Mouse (Mus musculus) neural tube, embryonic 12.5 days (tissue): ENCODE data around the gene Fbxo48. TPM values are rescaled to one million over a fixed set of nuclear protein-coding genes. Genes with fewer than 3 reads are reported as not detected.
A peak's percentile ranks its signal among the peaks of the same experiment; 100 is the strongest.

ENCODE experiments used
- ATAC-seq: fragments of 200-750 bp; cut with Nextera tagmentation; 2 replicates; pipeline ENCODE4 v1.8.0; 2017; ENCODE audit warnings: low read depth, mild to moderate bottlenecking, moderate TSS enrichment, moderate library complexity; ENCODE audit not compliant: low FRiP score
- H3K27ac ChIP-seq: fragments of 300-500 bp; sonication (generic); 2 replicates; pipeline ENCODE4 v1.5.1; 2016
- H3K27me3 ChIP-seq: fragments of 300-500 bp; sonication (generic); replicated peaks from 2 replicates; pipeline ENCODE4 v1.6.1; 2016; ENCODE audit warnings: mild to moderate bottlenecking
- H3K36me3 ChIP-seq: fragments of 300-500 bp; sonication (generic); 2 replicates; pipeline ENCODE4 v1.6.1; 2016; ENCODE audit warnings: mild to moderate bottlenecking
- H3K4me1 ChIP-seq: fragments of 300-500 bp; sonication (generic); 2 replicates; pipeline ENCODE4 v1.6.1; 2016
- H3K4me2 ChIP-seq: fragments of 300-500 bp; sonication (generic); replicated peaks from 2 replicates; pipeline ENCODE4 v1.6.1; 2016; ENCODE audit warnings: mild to moderate bottlenecking
- H3K4me3 ChIP-seq: fragments of 300-500 bp; sonication (generic); 2 replicates; pipeline ENCODE4 v1.5.1; 2016
- H3K9ac ChIP-seq: fragments of 300-500 bp; sonication (generic); 2 replicates; pipeline ENCODE4 v1.6.1; 2016; ENCODE audit warnings: mild to moderate bottlenecking
- H3K9me3 ChIP-seq: fragments of 300-500 bp; sonication (generic); 2 replicates; pipeline ENCODE4 v1.6.1; 2016; ENCODE audit warnings: mild to moderate bottlenecking
- WGBS: fragments of 180-500 bp; shearing (Covaris S2); methylation state at CpG from one replicate; pipeline ENCODE4 v1.1.7; 2016; 5-methylcytosine and 5-hydroxymethylcytosine counted together
- polyA plus RNA-seq: library from polyadenylated mRNA; unstranded; fragments of >200 nt; fragmentation: Nextera tagmentation; extraction: Ambion mirVana; gene quantifications from 2 replicates; pipeline ENCODE4 v1.2.1, GENCODE M21; 2016

Fbxo48 gene
- polyA plus RNA-seq, 1 experiment from 2014 or later = 1.6 TPM

DNA sequence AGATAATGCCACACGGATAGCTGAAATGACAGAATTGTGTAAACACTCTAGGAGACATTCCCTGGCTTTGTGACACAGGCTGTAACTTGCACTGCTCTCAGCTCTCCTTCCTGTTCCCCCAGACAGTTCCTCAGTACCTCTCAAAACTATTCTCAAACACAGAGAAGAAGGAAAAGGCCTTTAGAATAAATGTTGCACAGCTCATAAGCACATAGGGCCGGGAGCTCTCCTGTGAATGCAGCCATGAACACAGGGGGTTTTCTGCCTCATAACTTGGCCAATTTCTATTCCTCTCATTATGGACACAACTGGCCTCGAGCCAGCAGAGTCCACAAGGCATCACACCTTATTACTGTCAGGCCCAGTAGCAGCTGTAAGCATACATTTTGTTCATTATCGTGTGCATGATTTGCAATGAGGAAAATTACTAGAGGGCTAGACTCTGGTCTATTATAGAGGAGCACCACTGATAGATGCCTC is 9.2 kb upstream of the Fbxo48 start:
- no peak overlapping the region for H3K27ac ChIP-seq
- no peaks in the 10 kb centered on the region for H3K9me3 ChIP-seq
- H3K9ac ChIP-seq = no peak overlapping the region

DNA sequence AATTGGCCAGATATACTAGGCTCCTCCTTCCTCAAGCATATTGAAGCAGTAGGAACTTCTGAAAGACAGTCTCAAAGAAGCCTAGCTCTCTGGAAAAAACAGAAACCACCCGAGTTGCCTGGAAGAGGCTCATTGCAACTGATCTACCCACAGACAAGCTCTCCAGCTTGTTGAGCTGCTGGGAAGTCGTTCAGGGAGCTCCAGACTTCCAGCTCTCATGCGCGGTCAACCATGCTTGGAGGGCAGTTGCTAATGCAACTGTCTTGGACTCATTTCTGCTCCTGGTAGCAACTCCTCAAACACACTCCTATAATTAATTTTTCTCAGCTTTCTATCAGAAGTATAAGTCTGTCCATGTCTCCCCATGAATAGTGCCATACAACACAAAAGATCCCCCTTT is 8.2 kb upstream of the Fbxo48 start:
- H3K9ac ChIP-seq = no peak overlapping the region
- H3K36me3 ChIP-seq = no peaks in the 10 kb centered on the region
- no peak overlapping the region for H3K27ac ChIP-seq
- H3K4me1 ChIP-seq = no peaks in the 10 kb centered on the region
- WGBS = 86% methylated on average over 4 of the region's 4 CpGs
- H3K4me2 ChIP-seq = no peak overlapping the region
- no peak overlapping the region for H3K4me3 ChIP-seq
- no peak for ATAC-seq
- no peaks in the 10 kb centered on the region for H3K27me3 ChIP-seq
- H3K9me3 ChIP-seq = no peaks in the 10 kb centered on the region

More for the DNA sequence above, 9.2 kb upstream of the Fbxo48 start:
- H3K4me3 ChIP-seq = no peak overlapping the region
- 64% methylated on average over 4 of the region's 4 CpGs for WGBS
- peak; percentile 54; the same call in 1 of the 2 replicates for ATAC-seq
- no peak overlapping the region for H3K4me2 ChIP-seq
- no peaks in the 10 kb centered on the region for H3K4me1 ChIP-seq
- no peaks in the 10 kb centered on the region for H3K36me3 ChIP-seq
- no peaks in the 10 kb centered on the region for H3K27me3 ChIP-seq

DNA sequence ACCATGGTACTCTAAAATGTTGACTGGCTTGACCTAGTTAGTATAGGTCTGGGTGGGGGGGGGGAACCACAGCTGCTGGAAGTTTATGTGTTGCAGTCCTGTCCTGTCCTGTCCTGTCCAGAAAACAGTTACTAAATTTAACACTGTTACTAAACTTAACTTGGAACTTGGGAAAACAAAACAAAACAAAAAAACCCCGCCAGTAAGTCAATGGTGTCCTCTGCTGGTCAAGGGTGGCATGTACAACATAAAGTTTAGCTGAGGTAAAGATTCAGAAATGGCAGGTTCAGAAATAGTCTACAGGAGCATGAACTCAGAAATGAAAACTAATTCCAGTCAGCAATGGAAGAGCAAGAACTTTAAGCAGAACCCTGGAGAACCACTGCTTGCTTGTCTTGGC is 2.4 kb upstream of the Fbxo48 start:
- 47% methylated on average over 1 of the region's 1 CpGs for WGBS
- H3K4me1 ChIP-seq = peaks cover 7% of the 10 kb centered on the region; the same call in 1 of the 2 replicates
- no peak for ATAC-seq

DNA sequence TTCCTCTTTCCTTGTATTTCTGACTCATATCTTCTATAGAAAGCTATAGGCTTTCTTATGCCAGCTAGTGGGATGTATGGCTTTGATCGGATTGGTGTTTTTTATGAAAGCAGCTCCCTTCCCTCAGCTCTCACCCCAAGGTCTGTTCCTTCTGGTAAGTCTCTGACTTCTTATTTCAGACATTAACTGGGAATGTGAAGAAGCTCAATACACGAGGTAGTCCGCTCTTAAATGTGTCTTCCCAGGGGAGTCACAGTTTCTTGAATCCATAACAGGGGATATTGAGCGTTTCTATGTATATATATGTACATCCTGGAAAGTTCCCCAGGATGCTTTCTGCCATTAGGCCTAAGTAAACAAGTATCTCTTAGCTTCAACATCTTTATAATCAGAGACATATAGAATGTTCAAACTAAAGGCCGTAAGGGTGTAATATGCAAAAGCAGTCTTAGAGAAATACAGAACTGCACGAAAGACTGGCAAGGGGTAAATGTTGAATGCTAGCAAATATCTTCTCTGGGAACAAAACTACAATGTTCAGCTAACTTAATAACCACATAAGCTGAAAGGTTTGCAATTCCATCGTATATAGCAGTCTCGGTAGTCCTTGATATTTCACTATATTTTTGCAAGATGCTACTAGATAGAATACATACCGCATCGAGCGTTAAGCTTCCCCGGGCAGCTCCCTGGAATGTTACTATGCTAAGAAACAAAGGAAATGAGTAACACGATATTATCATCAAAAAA is 774 bp upstream of the Fbxo48 start:
- H3K4me2 ChIP-seq = peak overlapping the region; percentile 89
- H3K9ac ChIP-seq = peak overlapping the region; percentile 14; the same call in 1 of the 2 replicates
- no peaks in the 10 kb centered on the region for H3K36me3 ChIP-seq
- H3K4me3 ChIP-seq = peak overlapping the region; percentile 70
- 54% methylated on average over 13 of the region's 13 CpGs for WGBS
- no peaks in the 10 kb centered on the region for H3K9me3 ChIP-seq
- ATAC-seq = no peak
- H3K27me3 ChIP-seq = no peaks in the 10 kb centered on the region
- H3K4me1 ChIP-seq = peaks cover 7% of the 10 kb centered on the region; the same call in 1 of the 2 replicates
- no peak overlapping the region for H3K27ac ChIP-seq

More for the DNA sequence above, 2.4 kb upstream of the Fbxo48 start:
- H3K9me3 ChIP-seq = no peaks in the 10 kb centered on the region
- no peaks in the 10 kb centered on the region for H3K36me3 ChIP-seq
- no peak overlapping the region for H3K9ac ChIP-seq
- H3K4me3 ChIP-seq = no peak overlapping the region
- H3K27ac ChIP-seq = no peak overlapping the region
- no peaks in the 10 kb centered on the region for H3K27me3 ChIP-seq
- no peak overlapping the region for H3K4me2 ChIP-seq

DNA sequence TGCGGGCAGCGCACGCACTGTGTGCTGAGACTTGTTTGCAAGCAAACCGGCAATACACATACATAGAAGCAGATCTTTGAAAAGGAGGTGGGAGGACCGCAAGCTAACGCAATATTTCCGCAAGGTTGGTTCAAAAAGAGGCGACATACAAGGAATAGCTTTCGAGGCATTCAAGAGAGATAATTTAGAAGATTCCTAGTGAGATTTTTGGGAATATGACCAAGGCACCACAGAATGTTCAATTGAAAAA is 511 bp downstream of the Fbxo48 start:
- Histone ChIP-seq H3K4me3 (peak overlapping the region; percentile 70), H3K9me3 (no peaks in the 10 kb centered on the region), H3K27me3 (no peaks in the 10 kb centered on the region), H3K9ac (peak overlapping the region; percentile 62), H3K36me3 (no peaks in the 10 kb centered on the region), H3K4me1 (peaks cover 7% of the 10 kb centered on the region; the same call in 1 of the 2 replicates), H3K27ac (no peak overlapping the region), H3K4me2 (peak overlapping the region; percentile 89)
- 4% methylated on average over 9 of the region's 9 CpGs for WGBS
- no peak for ATAC-seq

DNA sequence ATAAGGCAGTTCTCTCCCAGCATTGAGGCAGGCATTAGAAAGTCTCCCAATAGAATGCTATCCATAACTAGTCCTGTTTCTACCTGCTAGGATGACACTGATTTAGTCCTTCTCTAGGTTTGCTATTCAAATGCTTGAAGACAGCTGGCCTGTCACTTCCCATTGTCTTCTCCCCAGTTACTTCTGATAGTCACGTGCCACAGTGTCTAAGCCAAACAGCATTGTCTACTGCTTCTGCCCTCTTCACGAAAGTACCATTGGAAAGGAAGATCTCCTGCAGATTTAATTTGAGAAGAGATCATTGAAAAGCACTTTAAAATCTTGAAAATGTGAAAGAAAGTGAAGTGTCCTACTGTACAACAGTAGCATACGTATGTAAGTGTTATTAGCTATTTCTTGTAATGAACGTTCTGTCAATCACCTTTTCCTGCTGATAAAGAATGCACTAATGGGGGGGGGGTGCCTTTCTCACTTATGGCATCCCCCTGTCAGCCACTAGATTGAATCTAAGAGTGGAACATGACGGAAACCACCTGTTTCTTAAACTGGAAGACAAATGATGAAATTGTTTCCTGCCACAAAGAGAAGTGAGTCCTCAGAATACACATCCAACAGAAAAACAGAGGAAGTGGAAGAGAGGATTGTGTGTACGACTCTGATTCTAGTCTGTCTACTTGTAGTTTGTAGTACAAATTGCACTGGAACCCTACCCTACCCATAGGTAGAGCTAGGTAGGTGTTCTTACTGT is 5.1 kb downstream of the Fbxo48 start:
- Histone ChIP-seq H3K4me3 (no peak overlapping the region), H3K36me3 (no peaks in the 10 kb centered on the region), H3K4me1 (peaks cover 7% of the 10 kb centered on the region; the same call in 1 of the 2 replicates), H3K9me3 (no peaks in the 10 kb centered on the region), H3K27me3 (no peaks in the 10 kb centered on the region), H3K27ac (no peak overlapping the region), H3K4me2 (no peak overlapping the region), H3K9ac (no peak overlapping the region)
- ATAC-seq = no peak
- 89% methylated on average over 6 of the region's 6 CpGs for WGBS

DNA sequence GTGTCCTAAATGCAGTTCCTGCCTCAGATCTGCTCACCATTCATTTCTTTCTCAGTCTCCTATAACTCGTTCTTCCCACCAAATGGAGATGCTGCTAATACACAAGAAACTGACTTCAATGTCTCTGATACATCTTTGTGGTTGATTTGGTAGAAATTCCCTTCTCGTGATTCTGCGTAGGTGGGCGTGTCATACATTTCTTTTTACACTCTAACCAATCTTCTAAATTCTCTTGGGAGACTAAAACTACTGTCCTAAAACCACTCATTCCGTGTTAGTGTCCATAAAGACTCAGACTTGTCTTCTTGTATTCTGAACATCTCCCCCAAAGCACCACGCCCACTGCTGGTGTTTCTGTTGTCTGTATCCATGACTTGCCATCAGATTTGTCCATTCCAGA is 5.9 kb downstream of the Fbxo48 start:
- H3K4me2 ChIP-seq = no peak overlapping the region
- H3K4me1 ChIP-seq = peaks cover under 1% of the 10 kb centered on the region; the same call in 1 of the 2 replicates
- no peak overlapping the region for H3K9ac ChIP-seq
- WGBS = 93% methylated on average over 6 of the region's 6 CpGs
- H3K27me3 ChIP-seq = no peaks in the 10 kb centered on the region
- H3K36me3 ChIP-seq = no peaks in the 10 kb centered on the region
- H3K27ac ChIP-seq = no peak overlapping the region
- no peak for ATAC-seq
- no peaks in the 10 kb centered on the region for H3K9me3 ChIP-seq
- no peak overlapping the region for H3K4me3 ChIP-seq

DNA sequence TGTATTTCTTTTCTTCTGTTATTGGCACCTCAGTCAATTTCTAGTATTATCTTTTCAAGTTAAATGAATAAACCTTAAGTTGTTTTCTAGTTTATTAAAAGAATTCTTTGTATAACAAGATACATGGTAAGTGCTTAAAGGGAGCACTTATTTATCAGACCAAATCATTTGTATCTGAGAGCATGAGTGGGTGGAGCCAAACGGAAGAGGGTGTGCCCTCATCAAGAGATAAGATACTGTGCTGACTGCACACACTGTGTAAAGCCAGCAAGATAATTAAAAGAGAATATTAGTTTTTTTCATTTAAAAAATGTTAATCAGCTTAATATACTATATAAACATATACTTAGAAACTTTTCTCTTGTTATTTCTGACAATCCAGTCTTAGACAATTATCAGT is 7.3 kb downstream of the Fbxo48 start:
- no peak overlapping the region for H3K4me3 ChIP-seq
- ATAC-seq = no peak
- H3K4me2 ChIP-seq = no peak overlapping the region
- no peaks in the 10 kb centered on the region for H3K27me3 ChIP-seq
- no peaks in the 10 kb centered on the region for H3K36me3 ChIP-seq
- H3K27ac ChIP-seq = no peak overlapping the region
- 91% methylated on average over 1 of the region's 1 CpGs for WGBS
- H3K4me1 ChIP-seq = no peaks in the 10 kb centered on the region
- no peaks in the 10 kb centered on the region for H3K9me3 ChIP-seq
- no peak overlapping the region for H3K9ac ChIP-seq

DNA sequence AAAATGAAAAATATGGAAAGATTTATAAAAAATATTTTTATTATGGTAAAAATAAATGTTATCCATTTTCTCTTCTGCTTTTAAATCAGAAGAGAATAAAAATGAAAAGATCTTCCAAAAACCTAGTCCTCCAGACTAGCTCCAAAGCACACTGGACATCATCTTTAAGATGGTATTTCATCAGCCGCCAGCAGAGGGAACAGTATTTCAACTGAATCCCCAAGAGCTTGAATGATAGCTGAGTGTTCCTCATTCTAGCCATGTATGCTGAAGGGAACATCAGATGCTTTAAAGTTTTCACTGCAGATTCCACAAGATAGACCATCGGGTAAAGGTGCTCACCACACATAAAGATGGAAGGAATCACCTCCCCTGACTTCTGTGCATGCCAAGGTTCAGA is 16.6 kb downstream of the Fbxo48 start:
- no peaks in the 10 kb centered on the region for H3K27me3 ChIP-seq
- no peak for ATAC-seq
- H3K4me3 ChIP-seq = no peak overlapping the region
- H3K9ac ChIP-seq = no peak overlapping the region
- WGBS = 56% methylated on average over 2 of the region's 2 CpGs
- H3K4me1 ChIP-seq = no peaks in the 10 kb centered on the region
- H3K36me3 ChIP-seq = no peaks in the 10 kb centered on the region
- no peaks in the 10 kb centered on the region for H3K9me3 ChIP-seq
- no peak overlapping the region for H3K27ac ChIP-seq
- no peak overlapping the region for H3K4me2 ChIP-seq

DNA sequence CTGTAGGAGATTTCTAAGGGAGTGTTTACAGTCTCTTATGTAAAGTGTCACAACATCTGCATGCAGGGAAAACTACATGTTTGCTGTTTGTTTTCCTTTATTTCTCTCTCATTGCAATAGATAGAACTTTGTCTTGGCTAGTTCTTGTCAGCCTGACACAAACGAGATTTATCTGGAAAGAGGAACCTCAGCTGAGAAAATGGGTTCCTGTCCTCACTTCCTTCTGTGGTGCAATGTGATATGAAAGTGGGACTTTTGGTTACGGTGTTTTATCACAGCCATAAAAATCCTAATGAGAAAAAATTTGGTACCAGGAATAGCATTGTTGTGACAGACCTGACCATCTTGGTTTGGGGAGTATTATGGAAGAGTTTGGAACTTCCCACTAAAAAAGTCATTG is 18.5 kb downstream of the Fbxo48 start:
- Histone ChIP-seq H3K27me3 (no peaks in the 10 kb centered on the region), H3K4me1 (no peaks in the 10 kb centered on the region), H3K9ac (no peak overlapping the region), H3K4me3 (no peak overlapping the region), H3K27ac (no peak overlapping the region), H3K36me3 (no peaks in the 10 kb centered on the region), H3K4me2 (no peak overlapping the region), H3K9me3 (no peaks in the 10 kb centered on the region)
- WGBS = 81% methylated on average over 2 of the region's 2 CpGs
- no peak for ATAC-seq

DNA sequence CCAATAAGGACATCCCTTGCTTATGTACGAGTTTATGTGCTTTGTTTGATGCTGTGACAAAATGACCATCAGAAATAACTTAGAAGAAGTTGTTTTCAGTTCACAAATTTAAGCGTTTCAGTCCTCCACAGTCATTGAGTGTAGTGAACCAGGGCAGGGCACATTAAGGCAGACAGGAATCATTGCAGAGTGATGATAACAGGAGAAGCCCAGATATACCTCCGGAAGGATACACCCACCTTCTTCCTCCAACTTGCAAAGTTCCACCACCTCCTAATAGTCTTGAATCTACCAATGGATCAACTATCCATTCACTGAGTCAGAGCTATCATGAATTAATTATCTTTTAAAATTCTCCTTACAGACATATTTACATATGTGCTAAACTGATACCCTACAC is 20.9 kb downstream of the Fbxo48 start:
- no peaks in the 10 kb centered on the region for H3K4me1 ChIP-seq
- 85% methylated on average over 3 of the region's 3 CpGs for WGBS
- H3K27me3 ChIP-seq = no peaks in the 10 kb centered on the region
- H3K36me3 ChIP-seq = no peaks in the 10 kb centered on the region
- H3K9me3 ChIP-seq = no peaks in the 10 kb centered on the region
- no peak overlapping the region for H3K4me2 ChIP-seq
- no peak overlapping the region for H3K4me3 ChIP-seq
- H3K27ac ChIP-seq = no peak overlapping the region
- no peak overlapping the region for H3K9ac ChIP-seq
- no peak for ATAC-seq

DNA sequence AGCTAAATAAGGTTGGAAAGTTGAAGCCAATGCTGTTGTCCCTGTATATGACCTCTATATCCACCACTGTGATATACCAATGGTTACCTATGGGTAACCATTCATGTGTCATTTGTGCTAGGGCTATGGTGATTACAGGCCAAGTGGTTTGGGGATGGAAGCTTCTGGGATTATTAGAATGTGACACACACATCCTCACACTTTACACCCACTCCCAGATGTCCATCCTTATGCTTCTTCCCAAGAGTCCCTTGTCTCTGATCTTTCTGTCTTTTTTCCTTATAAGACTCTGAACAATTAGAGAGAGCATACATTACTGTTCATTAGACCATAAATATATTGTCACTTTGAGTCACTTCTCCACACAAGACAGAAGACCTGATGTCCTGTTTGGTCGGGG is 21.9 kb downstream of the Fbxo48 start:
- H3K36me3 ChIP-seq = no peaks in the 10 kb centered on the region
- no peaks in the 10 kb centered on the region for H3K9me3 ChIP-seq
- H3K4me3 ChIP-seq = no peak overlapping the region
- 85% methylated on average over 1 of the region's 1 CpGs for WGBS
- no peaks in the 10 kb centered on the region for H3K4me1 ChIP-seq
- no peaks in the 10 kb centered on the region for H3K27me3 ChIP-seq
- ATAC-seq = no peak
- H3K27ac ChIP-seq = no peak overlapping the region
- no peak overlapping the region for H3K4me2 ChIP-seq
- no peak overlapping the region for H3K9ac ChIP-seq
